Mouse (Mus musculus) heart, adult 8-10 months (tissue): ENCODE results near the gene Cdh4. TPM values are rescaled to one million over a fixed set of nuclear protein-coding genes. Genes with fewer than 3 reads are reported as not detected.

ENCODE experiments used
- DNase-seq: peaks from one replicate; pipeline ENCODE4 v3.0.0; 2022; ENCODE audit warnings: low spot score
- total RNA-seq, 4 experiments: library from RNA; stranded (reverse); gene quantifications; 2 replicates each; pipeline ENCODE4 v1.2.4; 2022

Cdh4 gene
- total RNA-seq, 4 experiments from 2014 or later, result 5.2 to 7.5 (median 6.1) TPM

DNA sequence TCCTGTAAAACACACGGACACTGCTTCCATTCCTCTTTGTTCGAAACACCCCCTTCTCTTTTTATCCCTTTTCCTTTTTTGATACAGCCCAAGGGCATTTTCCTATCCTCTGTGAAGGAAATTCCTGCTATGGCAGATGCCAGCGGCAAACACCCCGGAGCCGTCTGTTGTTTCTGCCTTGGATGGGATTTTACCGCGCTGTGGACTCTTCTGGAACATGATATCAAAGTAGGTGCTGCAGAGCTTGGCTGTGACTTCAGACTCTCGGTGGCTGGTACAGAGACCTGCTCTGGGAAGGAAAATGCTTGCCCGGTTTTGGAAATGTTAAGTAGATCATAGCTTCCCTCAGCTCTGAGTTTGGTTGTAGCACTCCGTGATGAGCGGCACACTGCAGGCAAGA lies 156.7 kb downstream of the Cdh4 start:
- no peak for DNase-seq

GRCm38 (mm10) chr2:179599886-179600285 lies 157.7 kb downstream of the Cdh4 start:
- no peak for DNase-seq

DNA sequence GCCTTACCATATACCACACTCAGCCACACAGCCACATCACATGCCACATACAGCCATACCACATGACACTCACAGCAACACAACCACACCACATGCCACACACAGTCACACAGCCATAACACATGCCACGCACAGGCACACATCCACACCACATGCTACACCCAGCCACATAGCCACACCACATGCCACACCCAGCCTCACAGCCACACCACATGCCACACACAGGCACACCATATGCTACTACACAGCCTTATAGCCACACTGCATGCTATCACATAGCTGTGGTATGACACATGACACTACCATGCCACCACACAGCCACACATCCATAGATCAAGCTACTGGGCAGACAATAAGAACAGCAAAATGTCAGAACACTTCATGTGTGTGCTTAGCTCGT lies 158.1 kb downstream of the Cdh4 start:
- DNase-seq, result no peak

GRCm38 (mm10) chr2:179601167-179601566 lies 158.9 kb downstream of the Cdh4 start:
- no peak for DNase-seq

DNA sequence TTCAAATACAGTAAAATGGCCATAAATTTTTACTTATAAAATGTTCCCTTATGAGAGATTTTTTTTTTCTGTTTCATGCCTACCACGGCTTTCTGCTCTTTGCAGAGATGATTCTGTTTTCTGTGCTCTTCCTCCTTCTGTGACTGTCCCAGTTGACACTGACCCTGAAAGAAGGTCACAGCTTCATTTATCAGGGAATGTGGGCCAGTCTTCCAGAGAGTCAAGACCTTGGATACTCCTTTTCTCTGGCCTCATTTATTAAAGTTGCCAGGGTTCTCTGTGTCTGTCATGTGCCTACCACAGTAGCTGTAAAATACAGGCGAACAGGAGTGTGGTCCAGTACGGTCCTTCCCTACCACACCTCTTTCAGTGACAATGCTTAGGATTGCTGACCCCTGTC lies 162.5 kb downstream of the Cdh4 start:
- no peak for DNase-seq

DNA sequence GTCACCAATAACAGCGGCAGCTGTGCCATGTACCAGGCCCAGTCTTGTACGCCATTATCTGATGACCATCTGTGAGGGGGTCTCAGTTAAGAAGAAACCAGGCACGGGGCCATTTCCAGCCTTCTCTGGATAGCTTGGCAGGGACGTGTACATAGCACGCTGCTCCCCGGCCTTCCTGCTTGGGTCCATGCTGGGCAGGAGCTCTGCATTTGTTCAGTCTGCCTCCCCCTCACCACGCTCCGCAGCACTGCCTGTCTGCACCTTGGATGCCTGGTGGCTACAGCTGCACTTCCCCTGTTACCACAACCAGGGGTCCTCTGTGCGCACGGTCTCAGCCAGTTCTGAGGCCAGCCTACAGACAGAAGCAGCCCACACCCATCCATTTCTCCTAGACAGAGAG lies 163.0 kb downstream of the Cdh4 start:
- DNase-seq, result no peak

DNA sequence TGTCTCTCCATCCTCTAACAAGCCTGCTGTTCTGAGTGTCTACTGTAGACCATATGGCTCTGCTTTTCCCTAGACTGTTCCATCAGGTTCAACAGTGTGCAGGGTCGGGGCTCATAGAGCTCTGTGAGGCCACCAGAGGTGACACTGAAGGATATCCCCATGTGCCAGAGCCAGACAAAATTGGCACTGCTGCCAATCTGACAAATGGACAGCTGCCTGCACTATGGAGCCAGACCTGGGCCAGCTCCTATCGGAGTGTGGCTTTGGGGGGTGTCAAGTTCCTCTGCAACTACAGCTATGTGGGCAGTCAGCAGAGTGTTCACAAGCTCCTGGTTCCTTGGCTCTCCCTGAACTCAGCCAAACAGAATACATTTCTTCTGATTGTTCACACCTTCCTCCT lies 164.1 kb downstream of the Cdh4 start:
- no peak for DNase-seq

- no peak for DNase-seq
These were observed 173.7 kb downstream of the Cdh4 start for GRCm38 (mm10) chr2:179615906-179616305.

GRCm38 (mm10) chr2:179623643-179624473 lies 181.6 kb downstream of the Cdh4 start:
- DNase-seq, result no peak

DNA sequence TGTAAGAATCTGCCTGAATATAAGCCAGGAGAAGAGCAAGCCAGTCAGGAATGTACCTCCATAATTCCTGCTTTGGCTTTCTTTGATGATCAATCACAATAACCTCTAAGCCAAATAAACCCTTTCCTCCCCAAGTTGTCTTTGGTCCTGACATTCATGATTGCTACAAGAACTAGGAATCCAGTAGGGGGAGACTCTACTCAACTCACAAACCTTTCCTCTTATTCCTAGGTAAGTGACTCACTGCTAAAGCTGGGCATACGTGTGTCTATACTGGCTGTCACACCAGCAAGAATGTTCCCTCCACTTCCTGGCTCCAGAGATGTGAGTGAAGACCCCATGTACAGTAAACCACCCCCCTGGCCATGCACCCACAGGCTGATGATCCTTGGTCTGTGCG lies 185.3 kb downstream of the Cdh4 start:
- DNase-seq, result no peak

DNA sequence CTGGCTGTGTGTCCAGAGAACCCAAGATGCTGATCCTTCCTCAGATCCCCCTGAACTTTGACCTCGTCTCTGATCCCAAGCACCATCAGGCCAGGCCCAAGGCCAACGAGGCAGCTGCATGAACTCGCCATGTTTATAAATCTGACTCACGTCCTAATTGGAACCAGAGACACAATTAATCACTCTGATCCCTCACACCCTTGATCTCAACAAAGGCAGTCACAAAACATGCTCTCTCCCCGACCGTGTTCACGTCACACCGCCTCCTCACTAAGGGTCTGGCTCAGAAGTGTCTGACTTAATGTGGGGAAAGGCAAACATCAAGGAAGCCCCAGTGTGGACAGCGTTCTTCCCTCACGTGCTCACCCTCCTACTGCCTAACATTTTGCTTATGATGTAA lies 188.5 kb downstream of the Cdh4 start:
- DNase-seq, result no peak

GRCm38 (mm10) chr2:179640576-179641301 lies 198.5 kb downstream of the Cdh4 start:
- peak; percentile 19 for DNase-seq

- DNase-seq, result no peak
These were observed 206.5 kb downstream of the Cdh4 start for GRCm38 (mm10) chr2:179648573-179649263.

DNA sequence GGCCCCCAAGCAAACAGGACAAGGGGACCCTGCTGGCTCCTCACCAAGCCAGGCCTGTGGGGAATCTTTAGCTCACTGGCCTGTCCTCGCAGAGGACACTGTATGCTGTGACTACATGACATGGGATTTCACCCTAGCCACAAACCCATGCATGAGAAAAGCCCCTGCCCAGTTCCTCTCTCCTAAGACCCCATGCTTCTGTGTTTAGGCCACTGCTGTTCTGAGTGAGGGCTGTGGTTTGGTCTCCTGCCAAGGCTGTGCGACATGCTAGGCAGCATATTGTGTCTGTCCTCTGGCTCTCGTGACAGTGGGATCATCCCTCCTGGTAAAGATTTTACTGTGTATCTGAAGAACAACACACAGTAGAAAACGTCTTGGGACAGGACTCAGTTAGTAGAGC lies 207.1 kb downstream of the Cdh4 start:
- DNase-seq, result no peak

GRCm38 (mm10) chr2:179650168-179650567 lies 207.9 kb downstream of the Cdh4 start:
- DNase-seq, result no peak

DNA sequence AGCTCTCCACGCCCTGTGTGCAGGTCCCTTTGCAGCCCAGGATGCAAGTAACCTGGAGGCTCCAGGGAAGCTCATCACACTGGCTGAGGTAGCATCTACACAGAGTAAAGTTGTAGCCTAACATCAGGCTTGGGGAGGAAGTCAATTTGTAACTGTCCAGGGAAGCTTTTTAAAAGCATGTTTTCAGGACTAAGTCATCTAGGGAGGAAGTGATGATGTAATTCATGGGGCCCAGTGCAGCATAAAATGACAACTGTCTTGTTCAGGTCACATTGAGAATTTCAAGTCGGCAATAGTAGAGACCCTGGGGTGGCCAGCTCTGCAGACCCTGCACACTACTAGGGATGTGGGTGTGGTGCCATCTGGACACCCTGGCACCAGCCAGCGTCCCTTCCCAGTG lies 213.3 kb downstream of the Cdh4 start:
- no peak for DNase-seq

GRCm38 (mm10) chr2:179659254-179659653 lies 217.0 kb downstream of the Cdh4 start:
- DNase-seq, result no peak

DNA sequence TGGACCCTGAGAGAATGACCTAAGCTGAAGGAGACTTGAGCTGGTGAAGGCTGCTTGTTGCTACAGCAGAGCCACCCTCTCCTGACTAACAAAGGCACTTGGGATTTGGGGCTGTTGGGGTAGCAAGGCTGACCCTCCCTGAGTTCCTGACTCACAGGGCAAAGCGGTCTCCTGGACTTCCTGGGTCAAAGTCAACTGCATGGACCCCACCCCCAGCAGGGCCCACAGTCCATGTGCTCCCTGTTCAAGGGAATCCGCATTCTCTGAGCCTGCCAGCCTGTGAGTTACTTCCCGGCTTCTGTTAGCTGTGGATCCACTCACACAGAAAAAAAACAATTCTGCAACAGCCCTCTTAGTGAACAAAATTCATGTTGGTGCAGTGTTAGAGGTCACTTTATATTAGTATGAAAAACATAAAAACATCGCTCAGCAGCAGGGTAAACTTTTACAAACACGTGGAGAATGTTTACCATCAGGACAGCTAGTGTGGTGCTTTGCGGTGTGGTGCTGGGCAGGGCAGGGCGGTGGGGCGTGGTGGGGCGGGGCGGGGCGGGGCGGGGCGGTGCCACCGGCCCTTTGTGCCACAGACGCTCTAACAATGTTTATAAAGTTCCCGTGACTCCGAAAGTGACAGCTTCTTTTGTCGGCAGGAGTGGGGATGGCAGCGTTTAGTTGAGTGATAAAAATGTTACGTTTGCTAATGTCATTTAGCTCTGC lies 219.9 kb downstream of the Cdh4 start:
- no peak for DNase-seq

DNA sequence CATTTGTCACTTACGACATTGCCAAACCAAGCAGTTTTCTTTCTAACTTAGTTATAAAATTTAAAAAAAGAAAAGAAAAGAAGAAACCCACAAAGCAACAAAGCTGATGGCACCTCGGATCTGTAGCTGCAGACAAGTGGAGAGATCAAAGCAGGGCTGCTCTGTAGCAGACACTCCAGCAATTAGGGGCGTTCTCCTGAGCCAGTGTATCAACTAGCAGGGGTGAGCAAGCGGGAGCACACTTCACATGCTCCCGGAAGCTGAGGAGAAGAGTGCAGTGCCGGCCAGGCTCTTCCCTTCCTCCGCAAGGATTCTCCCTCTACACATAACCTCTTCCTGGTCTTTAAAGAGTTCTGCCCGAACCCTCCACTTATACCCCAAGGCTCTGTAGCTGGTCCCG lies 220.5 kb downstream of the Cdh4 start:
- no peak for DNase-seq

DNA sequence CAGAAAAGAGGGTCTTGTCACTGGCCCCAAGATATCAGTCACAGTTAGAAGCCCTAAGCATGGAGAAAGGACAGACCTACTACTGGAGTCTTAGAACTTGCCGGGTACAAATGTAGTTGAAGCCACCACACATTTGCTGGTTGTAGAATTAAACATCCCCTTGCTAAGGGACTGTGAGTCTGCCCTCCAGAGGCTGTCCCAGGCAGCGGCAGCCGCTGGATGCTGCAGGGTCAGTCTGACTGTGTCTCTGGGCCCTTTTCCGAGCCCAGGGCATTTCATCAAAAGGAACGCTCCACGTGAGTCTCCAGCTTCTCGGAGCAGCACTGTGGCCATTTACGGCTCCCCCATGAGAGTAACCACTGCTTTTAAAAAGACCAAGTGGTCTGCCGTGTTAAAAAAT lies 221.4 kb downstream of the Cdh4 start:
- DNase-seq, result no peak

GRCm38 (mm10) chr2:179664171-179664608 lies 222.0 kb downstream of the Cdh4 start:
- no peak for DNase-seq

DNA sequence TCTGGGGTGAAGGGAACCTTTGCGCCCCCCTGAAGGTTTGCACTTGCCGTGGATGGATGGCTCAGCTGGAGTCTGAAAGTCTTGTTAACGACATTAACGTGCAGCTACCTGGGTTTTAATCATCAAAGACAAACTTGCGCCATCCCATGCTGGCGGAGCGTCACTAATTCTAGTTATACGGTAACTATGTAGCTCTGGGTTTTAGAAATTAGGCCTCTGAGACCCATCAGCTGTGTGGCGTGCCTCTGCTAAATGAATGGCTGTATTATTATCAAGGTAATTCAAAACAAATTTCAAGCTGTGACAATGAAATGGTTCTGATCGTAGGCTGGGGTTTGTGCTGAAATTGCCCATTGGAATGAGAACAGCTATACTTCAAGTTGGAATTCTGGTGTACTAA lies 228.5 kb downstream of the Cdh4 start:
- no peak for DNase-seq
